Mouse (Mus musculus): ENCODE data around the gene Tnni3. TPM values are rescaled to one million over a fixed set of nuclear protein-coding genes. Genes with fewer than 3 reads are reported as not detected.

Gene Tnni3
- total RNA-seq (2023), result 1.5 TPM in 1 of 4 replicates, not detected in the others

DNA sequence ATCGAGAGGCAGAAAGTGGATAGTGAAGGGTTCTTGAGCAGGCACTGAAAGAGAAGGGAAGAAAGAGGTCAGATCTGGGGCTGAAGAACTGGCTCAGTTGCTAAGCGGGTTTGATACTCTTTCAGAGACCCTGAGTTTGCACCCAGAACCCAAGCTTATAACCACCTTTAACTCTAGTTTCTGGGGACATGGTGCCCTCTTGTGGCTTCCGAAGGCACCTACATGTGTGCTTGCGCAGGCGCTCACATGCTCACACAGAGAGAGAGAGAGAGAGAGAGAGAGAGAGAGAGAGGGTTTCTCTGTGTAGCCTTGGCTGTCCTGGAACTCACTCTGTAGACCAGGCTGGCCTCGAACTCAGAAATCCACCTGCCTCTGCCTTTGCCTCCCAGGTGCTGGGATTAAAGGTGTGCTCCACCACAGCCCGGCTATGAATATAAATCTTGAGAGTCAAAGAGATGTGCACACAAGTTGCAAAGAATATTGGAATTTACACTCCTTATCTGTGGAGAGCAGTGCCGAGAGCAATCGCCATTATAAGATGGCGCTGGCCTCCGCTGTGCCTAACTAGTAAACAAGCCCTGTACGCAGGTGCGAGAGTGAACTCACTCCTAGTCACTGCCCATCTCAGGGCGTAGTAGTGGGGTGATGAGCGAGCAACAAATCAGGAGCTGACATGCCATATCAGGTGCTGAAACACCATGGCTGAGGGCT, at the start of gene Tnni3:
Gene Tnni3 (minus strand): TSS at position 18 of the 711 bp plus-strand sequence.

DNA sequence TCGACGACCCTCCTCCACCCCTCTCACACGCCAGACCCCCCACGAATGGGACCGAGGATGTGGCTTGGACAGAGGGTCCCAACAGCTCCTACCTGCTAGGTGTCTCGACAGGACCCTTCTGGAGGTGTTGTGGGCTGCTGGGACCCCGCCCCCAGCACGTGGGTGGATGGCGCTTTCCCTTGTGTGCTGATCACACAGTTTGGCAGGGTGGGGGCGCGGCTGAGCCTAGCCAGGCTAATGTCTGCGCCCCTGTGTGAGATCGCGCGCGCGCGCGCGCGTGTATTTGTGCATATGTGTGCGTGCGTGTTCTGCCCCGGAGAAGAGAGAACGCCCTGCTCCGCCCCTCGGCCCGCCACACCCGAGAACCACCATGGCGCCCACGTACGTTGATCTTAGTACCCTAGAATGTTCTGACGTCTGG, 23.2 kb upstream of the Tnni3 start, which contains the start of gene Syt5:
Gene Syt5 (minus strand): TSS at position 321 of the 421 bp plus-strand sequence.

DNA sequence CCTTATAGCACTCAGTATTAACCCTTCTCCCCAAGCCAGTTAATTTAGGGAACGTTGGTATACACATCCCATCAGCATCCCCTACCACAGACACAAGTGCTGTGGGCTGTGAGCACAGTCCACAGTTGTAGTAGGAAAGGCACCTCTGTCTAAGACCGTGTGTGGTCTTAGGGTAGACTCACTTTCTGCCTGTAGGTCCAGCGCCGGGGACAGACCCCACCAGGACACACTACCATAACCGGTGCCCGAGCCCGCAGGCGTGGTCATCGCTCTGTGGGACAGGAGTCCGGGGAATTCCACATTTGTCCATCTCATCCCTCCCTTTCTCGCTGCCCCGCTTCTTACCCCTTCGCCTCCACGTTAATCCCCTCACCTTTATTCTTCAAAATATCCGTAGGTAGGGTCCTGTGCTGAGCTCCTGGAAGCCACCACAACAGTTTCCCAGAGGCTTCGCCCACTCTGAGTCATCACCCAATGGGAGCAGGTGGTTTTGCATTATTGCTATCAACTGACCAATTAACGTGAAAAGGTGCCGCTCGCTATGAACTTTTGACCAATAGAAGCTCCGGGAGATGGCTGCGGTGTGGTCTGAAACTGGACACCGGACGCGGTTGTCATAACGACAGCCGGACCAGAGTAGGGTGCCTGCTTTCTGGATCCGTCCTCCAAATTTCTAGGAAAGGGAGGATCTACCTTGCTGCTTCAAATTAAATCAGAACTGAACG, 8.1 kb upstream of the Tnni3 start, which contains the start of gene Dnaaf3:
Gene Dnaaf3 (minus strand): TSS at position 449 of the 725 bp plus-strand sequence.

DNA sequence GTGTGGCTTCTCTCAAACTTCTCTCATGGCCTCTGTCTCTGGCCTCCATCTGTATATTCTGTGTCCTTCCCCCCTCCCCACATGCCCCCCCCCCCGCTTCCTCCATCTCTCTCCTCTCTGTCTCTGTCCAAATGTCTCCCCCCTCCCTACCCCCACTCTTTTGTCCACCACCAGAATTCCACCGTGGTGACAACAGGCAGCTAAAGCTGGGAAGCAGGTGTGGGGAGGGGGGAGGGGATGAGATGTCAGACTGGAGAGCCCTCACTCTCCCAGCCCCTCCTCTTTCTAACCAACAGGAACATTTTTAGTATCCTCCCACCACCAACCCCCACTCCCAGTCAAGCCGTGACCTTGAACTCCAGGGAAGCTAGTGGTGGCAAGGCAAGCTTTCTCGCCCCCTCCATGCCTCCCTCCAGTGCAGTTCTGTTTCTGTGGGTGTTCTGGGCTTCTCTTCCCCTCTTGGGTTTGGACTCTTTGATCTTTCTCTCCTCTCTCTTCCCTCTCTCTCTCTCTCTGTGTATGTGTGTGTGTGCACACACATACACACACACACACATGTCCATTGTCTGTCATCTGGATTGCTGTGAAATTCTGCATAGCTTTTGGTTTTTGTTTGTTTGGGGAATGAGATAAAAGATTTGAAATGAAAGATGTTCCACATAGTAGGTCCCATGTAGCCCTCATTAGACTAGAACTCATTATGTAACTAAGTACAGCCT, 7.5 kb downstream of the Tnni3 start, which contains the start of gene Tnnt1:
Gene Tnnt1 (minus strand): TSS at position 51 of the 719 bp plus-strand sequence.

DNA sequence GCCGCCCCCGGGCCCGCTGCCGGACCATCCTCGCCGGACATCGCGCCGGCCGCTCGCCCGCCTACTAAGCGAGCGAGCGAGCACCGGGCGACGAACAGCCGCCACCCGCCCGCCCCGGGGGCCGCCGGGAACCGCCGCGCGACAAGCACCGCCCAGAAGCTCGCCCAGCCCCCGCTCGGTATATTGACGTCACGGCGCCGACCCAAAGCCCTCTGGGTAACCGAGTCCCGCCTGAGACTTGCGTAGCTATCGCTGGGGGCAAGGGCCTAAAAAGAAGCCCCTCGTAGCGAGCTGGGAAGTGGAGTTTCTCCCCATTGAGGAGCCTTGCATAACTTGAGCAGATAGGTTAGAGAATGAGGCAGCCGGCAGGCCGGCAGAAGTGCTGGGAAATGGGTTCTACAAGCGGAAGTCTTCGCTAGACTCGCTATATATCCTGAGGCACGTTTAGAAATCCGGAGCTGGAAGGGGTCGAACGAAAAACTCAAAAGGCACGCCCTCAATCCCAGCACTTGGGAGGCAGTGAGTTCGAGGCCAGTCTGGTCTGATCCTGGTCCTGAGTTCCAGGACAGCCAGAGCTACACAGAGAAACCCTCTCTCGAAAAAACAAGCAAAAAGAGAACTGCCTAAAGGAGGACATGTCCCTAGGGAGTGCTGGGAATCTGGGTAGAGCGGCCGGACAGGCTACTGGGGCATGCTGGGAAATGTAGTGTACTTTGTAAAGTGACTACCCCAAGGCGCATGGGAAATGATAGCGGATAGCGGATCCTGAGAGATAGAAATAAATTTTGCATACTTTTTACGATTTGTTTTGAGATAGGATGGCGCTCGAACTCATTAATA, 22.3 kb downstream of the Tnni3 start, which contains the start of gene Ppp1r12c:
Gene Ppp1r12c (minus strand): TSS at position 123 of the 840 bp plus-strand sequence.

Other genes with a start within 250 kb of the Tnni3 start
- 0.40 to 1.1 TPM (median 0.66 TPM) in 4 replicates for gene Ncr1, start 186.5 kb downstream of the Tnni3 start, total RNA-seq (2023)
- 0.13 TPM in 1 of 4 replicates, not detected in the others for gene Gp6, start 126.5 kb downstream of the Tnni3 start, total RNA-seq (2023)
- gene Rdh13, start 78.6 kb downstream of the Tnni3 start, total RNA-seq (2023), result 8.5 to 10.2 TPM (median 9.3 TPM) in 4 replicates
- gene Eps8l1, start 63.6 kb downstream of the Tnni3 start, total RNA-seq (2023), result 17.0 to 42.8 TPM (median 33.0 TPM) in 4 replicates
- gene Ppp1r12c, start 22.5 kb downstream of the Tnni3 start, total RNA-seq (2023), result 243 to 274 TPM (median 259 TPM) in 4 replicates
- not detected in 4 replicates for gene Tnnt1, start 7.8 kb downstream of the Tnni3 start, total RNA-seq (2023)
- gene Dnaaf3, start 8.2 kb upstream of the Tnni3 start, total RNA-seq (2023), result 0.24 to 0.26 TPM (median 0.25 TPM) in 3 of 4 replicates, not detected in the other
- 1.2 TPM in 1 of 4 replicates, not detected in the others for gene Syt5, start 23.3 kb upstream of the Tnni3 start, total RNA-seq (2023)
- gene Ptprh, start 79.8 kb upstream of the Tnni3 start, total RNA-seq (2023), result 0.16 TPM in 1 of 4 replicates, not detected in the others
- 50.2 to 57.5 TPM (median 54.8 TPM) in 4 replicates for gene Tmem86b, start 107.2 kb upstream of the Tnni3 start, total RNA-seq (2023)
- gene Ppp6r1, start 134.8 kb upstream of the Tnni3 start, total RNA-seq (2023), result 264 to 268 TPM (median 267 TPM) in 4 replicates
- 73.6 to 82.3 TPM (median 79.6 TPM) in 4 replicates for gene Hspbp1, start 160.8 kb upstream of the Tnni3 start, total RNA-seq (2023)
- gene Brsk1, start 166.4 kb upstream of the Tnni3 start, total RNA-seq (2023), result not detected in 4 replicates
- gene Tmem150b, start 201.0 kb upstream of the Tnni3 start, total RNA-seq (2023), result 1.5 to 4.0 TPM (median 3.0 TPM) in 4 replicates
- 87.1 to 92.8 TPM (median 91.8 TPM) in 4 replicates for gene Kmt5c, start 215.9 kb upstream of the Tnni3 start, total RNA-seq (2023)
- gene Cox6b2, start 228.9 kb upstream of the Tnni3 start, total RNA-seq (2023), result 1.3 to 5.4 TPM (median 4.0 TPM) in 4 replicates
- not detected in 4 replicates for gene Fam71e2, start 247.1 kb upstream of the Tnni3 start, total RNA-seq (2023)

All from B cell, adult 62 days (primary cell).